Mouse (Mus musculus) adrenal gland, postnatal 0 days (tissue): ENCODE measurements around the gene Fbxo3. TPM values are rescaled to one million over a fixed set of nuclear protein-coding genes. Genes with fewer than 3 reads are reported as not detected.

Source experiments
- polyA plus RNA-seq: library from polyadenylated mRNA; unstranded; fragments of >200 nt; fragmentation: Nextera tagmentation; extraction: Ambion mirVana; gene quantifications from 2 replicates; pipeline ENCODE4 v1.2.1, GENCODE M21; 2015

Fbxo3 gene
- 49.6 and 64.2 TPM in 2 replicates for polyA plus RNA-seq

GRCm38 (mm10) chr2:104027458-104028138 lies at the start of gene Fbxo3:
TSS of gene Fbxo3 (plus strand) at chr2:104027721.

GRCm38 (mm10) chr2:104028139-104028723 lies 710 bp downstream of the Fbxo3 start, which contains the start of gene 4931422A03Rik:
TSS of gene 4931422A03Rik (minus strand) at chr2:104028361.

GRCm38 (mm10) chr2:104065526-104065925 lies 38.0 kb downstream of the Fbxo3 start, which contains the start of gene Gm10912:
TSS of gene Gm10912 (plus strand) at chr2:104065826.

DNA sequence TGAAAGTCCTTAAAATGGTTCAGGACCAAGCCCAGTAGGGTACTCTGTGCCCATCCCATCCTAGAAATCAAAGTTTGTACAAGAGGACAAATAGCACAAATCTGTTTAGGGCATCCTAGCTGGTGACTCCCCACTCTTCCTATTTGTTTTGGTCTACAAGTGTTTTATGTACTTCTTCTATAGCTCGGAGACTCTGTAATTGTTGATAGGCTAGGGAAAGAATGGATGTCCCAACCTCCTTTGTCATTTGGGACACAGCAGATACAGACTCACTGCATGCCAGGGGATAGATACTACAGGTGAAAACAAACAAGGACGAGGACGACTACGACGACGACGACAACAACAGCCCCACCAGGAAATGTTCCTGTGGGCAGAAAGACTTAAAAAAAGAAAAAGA lies 40.9 kb downstream of the Fbxo3 start, which contains the start of gene Gm10799:
TSS of gene Gm10799 (minus strand) at position 101 of the 400 bp plus-strand sequence.

DNA sequence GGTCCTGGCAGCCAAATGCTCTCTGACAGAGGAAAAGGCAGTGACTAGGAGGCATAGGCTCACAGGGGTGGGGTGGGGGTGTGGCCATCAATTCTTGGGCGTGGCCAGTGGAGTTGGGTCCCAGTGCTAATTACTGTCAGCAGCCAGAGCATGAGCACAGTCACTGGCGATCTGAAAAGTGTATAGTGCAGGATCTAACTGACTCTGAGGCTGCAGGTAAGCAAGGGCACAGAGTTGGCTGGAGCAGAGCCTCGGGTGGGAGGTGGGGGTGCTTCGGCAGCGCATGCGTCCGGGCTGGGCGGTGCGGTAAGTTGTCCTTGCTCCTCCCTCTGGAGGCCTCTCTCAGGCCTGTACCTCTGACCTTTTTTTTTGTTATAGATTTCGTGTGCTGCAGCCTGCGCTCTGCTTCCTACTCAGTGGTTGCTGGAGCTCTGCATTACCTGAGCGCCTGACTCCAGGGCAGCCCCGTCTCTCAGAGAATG lies 42.2 kb downstream of the Fbxo3 start, which contains the start of gene Cd59b:
TSS of gene Cd59b (plus strand) at position 146 of the 482 bp plus-strand sequence.

DNA sequence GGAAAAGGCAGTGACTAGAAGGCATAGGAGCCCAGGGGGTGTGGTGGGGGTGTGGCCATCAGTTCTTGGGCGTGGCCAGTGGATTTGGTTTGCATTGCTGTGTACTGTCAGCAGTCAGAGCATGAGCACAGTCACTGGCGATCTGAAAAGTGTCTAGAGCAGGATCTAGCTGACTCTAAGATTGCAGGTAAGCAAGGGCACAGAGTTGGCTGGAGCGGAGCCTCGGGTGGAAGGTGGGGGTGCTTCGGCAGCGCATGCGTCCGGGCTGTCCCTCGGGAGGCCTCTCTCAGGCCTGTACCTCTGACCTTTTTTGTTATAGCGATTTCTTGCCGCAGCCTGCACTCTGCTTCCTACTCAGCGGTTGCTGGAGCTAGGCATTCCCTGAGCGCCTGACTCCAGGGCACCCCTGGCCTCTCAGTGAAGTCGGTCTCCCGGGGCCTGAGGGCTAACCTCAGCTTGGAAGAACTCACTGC lies 68.3 kb downstream of the Fbxo3 start, which contains the start of gene Cd59a:
TSS of gene Cd59a (plus strand) at position 61 of the 473 bp plus-strand sequence.

Other genes with a start within 250 kb of the Fbxo3 start
- gene Caprin1, start 230.1 kb upstream of the Fbxo3 start, polyA plus RNA-seq, result 119 and 176 TPM in 2 replicates
- gene Lmo2, start 69.7 kb upstream of the Fbxo3 start, polyA plus RNA-seq, result 33.2 and 37.4 TPM in 2 replicates
- 1.1 and 2.4 TPM in 2 replicates for gene 4931422A03Rik, start 640 bp downstream of the Fbxo3 start, polyA plus RNA-seq
- gene Gm10912, start 38.1 kb downstream of the Fbxo3 start, polyA plus RNA-seq, result not detected in 2 replicates
- not detected in 2 replicates for gene Gm10799, start 40.8 kb downstream of the Fbxo3 start, polyA plus RNA-seq
- 14.3 and 18.3 TPM in 2 replicates for gene Cd59b, start 42.1 kb downstream of the Fbxo3 start, polyA plus RNA-seq
- gene Cd59a, start 68.1 kb downstream of the Fbxo3 start, polyA plus RNA-seq, result 86.8 and 111 TPM in 2 replicates
- 1.1 and 1.3 TPM in 2 replicates for gene A930018P22Rik, start 95.0 kb downstream of the Fbxo3 start, polyA plus RNA-seq